In genomic region chr1:148934366-148934765, GRCm38 (mm10) we compare ENCODE assay signal across 23 mouse cellular contexts.
DNase-seq lines count a peak whose midpoint lies in the region; ATAC-seq and TF ChIP-seq lines count a peak whose summit lies in the region.
"Had no signal": no experiment of that assay in that cellular context is flagged by ENCODE, and none has a peak within 500 bp of the region (broad histone marks: within the 10 kb centered on the region; RNA-seq: fewer than 3 reads in every experiment).

No protein-coding gene starts in this region.

- no peaks in the 10 kb centered on the region for H3K9me3 ChIP-seq in liver, embryonic 11.5 days (ENCODE audit: control insufficient read depth, low read length)
- no peaks in the 10 kb centered on the region for H3K9me3 ChIP-seq in MEL (replicated peaks; ENCODE audit: insufficient read depth, low read length)
- no peaks in the 10 kb centered on the region for H3K9me3 ChIP-seq in liver, embryonic 14.5 days (ENCODE audit: control insufficient read depth, low read length)
- no peaks in the 10 kb centered on the region for H3K9me3 ChIP-seq in hindbrain, postnatal 0 days (ENCODE audit: low read length)
- H3K9me3 ChIP-seq: embryonic facial prominence, embryonic 10.5 days; embryonic facial prominence, embryonic 12.5 days; forebrain, embryonic 13.5 days; forebrain, embryonic 15.5 days had no signal

- TF ChIP-seq POLR2A in MEL (IDR thresholded peaks at IDR 0.05; ENCODE audit: control insufficient read depth in 1 of 2, insufficient read depth in 1 of 2, low read depth in 1 of 2, low read length in 2 of 2, poor library complexity in 1 of 2) = no peak

- no peak for TF ChIP-seq RAD21 in MEL (IDR thresholded peaks at IDR 0.05; ENCODE audit: low read depth, low read length)

- TF ChIP-seq CTCF in MEL (IDR thresholded peaks at IDR 0.05 in 2 of 3, conservative IDR thresholded peaks at IDR 0.05 in 1 of 3; ENCODE audit: control insufficient read depth in 1 of 3, insufficient read depth in 1 of 3, low read depth in 2 of 3, low read length in 3 of 3, poor library complexity in 1 of 3, severe bottlenecking in 1 of 3) = no peak
- no peak for TF ChIP-seq CTCF in liver, embryonic 14.5 days (IDR thresholded peaks at IDR 0.05; ENCODE audit: low read depth)
- no peak for TF ChIP-seq CTCF in hindbrain, postnatal 0 days (IDR thresholded peaks at IDR 0.05; ENCODE audit: low read depth)

- no peaks in the 10 kb centered on the region for H3K27me3 ChIP-seq in liver, embryonic 11.5 days (replicated peaks; ENCODE audit: control insufficient read depth, insufficient read depth, low read length)
- no peaks in the 10 kb centered on the region for H3K27me3 ChIP-seq in MEL (ENCODE audit: control insufficient read depth in 1 of 2, insufficient read depth in 2 of 2, low read length in 2 of 2)
- H3K27me3 ChIP-seq in liver, embryonic 14.5 days (ENCODE audit: control insufficient read depth, insufficient read depth, low read length) = no peaks in the 10 kb centered on the region
- no peaks in the 10 kb centered on the region for H3K27me3 ChIP-seq in hindbrain, postnatal 0 days (ENCODE audit: insufficient read depth, low read length)
- H3K27me3 ChIP-seq: CH12.LX; embryonic facial prominence, embryonic 12.5 days; forebrain, embryonic 13.5 days; forebrain, embryonic 15.5 days had no signal

- H3K27ac ChIP-seq in liver, embryonic 11.5 days (ENCODE audit: low read depth, low read length) = no peak overlapping the region
- H3K27ac ChIP-seq in MEL (ENCODE audit: control insufficient read depth, low read depth, low read length) = peak overlapping the region; percentile 7; the same call in 1 of the 2 replicates
- H3K27ac ChIP-seq in liver, embryonic 14.5 days = no peak overlapping the region
- no peak overlapping the region for H3K27ac ChIP-seq in hindbrain, postnatal 0 days
- H3K27ac ChIP-seq: embryonic facial prominence, embryonic 10.5 days; embryonic facial prominence, embryonic 12.5 days; forebrain, embryonic 13.5 days; forebrain, embryonic 15.5 days had no signal

- no peaks in the 10 kb centered on the region for H3K79me2 ChIP-seq in MEL (ENCODE audit: control insufficient read depth, insufficient read depth, low read length, poor library complexity)

- 62% methylated on average over 3 of the region's 3 CpGs for WGBS in liver, embryonic 11.5 days
- WGBS in liver, embryonic 14.5 days (ENCODE audit: insufficient replicate concordance) = 45% methylated on average over 3 of the region's 3 CpGs
- WGBS in hindbrain, postnatal 0 days = 87% methylated on average over 3 of the region's 3 CpGs

- DNase-seq in liver, embryonic 11.5 days (ENCODE audit: low spot score) = no peak
- DNase-seq in liver (no peak), MEL (ENCODE audit: low read depth, low spot score) (peak; percentile 67)
- no peak for DNase-seq in liver, embryonic 14.5 days (ENCODE audit: low read depth in 3 of 3, low spot score in 3 of 3)
- DNase-seq in hindbrain, postnatal 0 days (ENCODE audit: low spot score) = no peak
- no peak for DNase-seq in adrenal gland, adult 18-20 months (ENCODE audit: low spot score in 2 of 2)
- DNase-seq: adrenal gland, adult 8-10 months; adrenal gland, postnatal 14 days; adrenal gland, postnatal 36 days; B cell, adult 2 months; cerebellum, adult 11-12 months; cerebellum, adult 2 months; cerebellum, adult 9-10 months; cerebellum, postnatal 10 days; cerebellum, postnatal 25 days; forebrain, postnatal 0 days had no signal

- no peak overlapping the region for H3K9ac ChIP-seq in liver, embryonic 11.5 days (ENCODE audit: low read depth, low read length)
- no peak overlapping the region for H3K9ac ChIP-seq in MEL (ENCODE audit: control insufficient read depth, low read depth, low read length, poor library complexity, severe bottlenecking)
- no peak overlapping the region for H3K9ac ChIP-seq in liver, embryonic 14.5 days (replicated peaks)
- H3K9ac ChIP-seq in hindbrain, postnatal 0 days (replicated peaks; ENCODE audit: low read length) = no peak overlapping the region
- H3K9ac ChIP-seq: embryonic facial prominence, embryonic 12.5 days; forebrain, embryonic 13.5 days; forebrain, embryonic 15.5 days; forebrain, postnatal 0 days had no signal

- ATAC-seq in liver, embryonic 11.5 days (replicated peaks; ENCODE audit: low FRiP score) = peak; percentile 79
- ATAC-seq in liver, embryonic 14.5 days (ENCODE audit: insufficient read depth) = 0 out of 2 replicates have a peak, but pooled peaks have one; percentile 41
- ATAC-seq in hindbrain, postnatal 0 days = no peak
- ATAC-seq: CD4-positive, CD25-positive, alpha-beta regulatory T cell, adult 4 months; forebrain, embryonic 13.5 days; forebrain, embryonic 15.5 days; forebrain, postnatal 0 days had no signal

- no peaks in the 10 kb centered on the region for H3K36me3 ChIP-seq in liver, embryonic 11.5 days (ENCODE audit: control insufficient read depth, insufficient read depth, low read length)
- peaks cover 0 to 6% of the 10 kb centered on the region in 2 experiments; a peak in 2 of 4 replicates for H3K36me3 ChIP-seq in MEL (ENCODE audit: control insufficient read depth in 1 of 2, insufficient read depth in 2 of 2, low read length in 2 of 2)
- H3K36me3 ChIP-seq in liver, embryonic 14.5 days (replicated peaks; ENCODE audit: control insufficient read depth, insufficient read depth, low read depth) = no peaks in the 10 kb centered on the region
- H3K36me3 ChIP-seq in hindbrain, postnatal 0 days (ENCODE audit: insufficient read depth, low read length) = no peaks in the 10 kb centered on the region
- H3K36me3 ChIP-seq: embryonic facial prominence, embryonic 10.5 days; embryonic facial prominence, embryonic 12.5 days; forebrain, embryonic 15.5 days; G1E had no signal

- no peaks in the 10 kb centered on the region for H3K4me1 ChIP-seq in liver, embryonic 11.5 days (replicated peaks; ENCODE audit: control insufficient read depth, insufficient read depth, low read length)
- peaks cover 0 to 3% of the 10 kb centered on the region in 2 experiments; a peak in 2 of 4 replicates for H3K4me1 ChIP-seq in MEL (ENCODE audit: control insufficient read depth in 1 of 2, insufficient read depth in 2 of 2, low read length in 2 of 2)
- no peaks in the 10 kb centered on the region for H3K4me1 ChIP-seq in liver, embryonic 14.5 days (replicated peaks; ENCODE audit: control insufficient read depth in 2 of 2, insufficient read depth in 2 of 2, low read length in 1 of 2)
- no peaks in the 10 kb centered on the region for H3K4me1 ChIP-seq in hindbrain, postnatal 0 days (ENCODE audit: insufficient read depth, low read length)
- H3K4me1 ChIP-seq: embryonic facial prominence, embryonic 10.5 days; embryonic facial prominence, embryonic 12.5 days; forebrain, embryonic 13.5 days; forebrain, embryonic 15.5 days had no signal

- no peak overlapping the region for H3K4me3 ChIP-seq in liver, embryonic 11.5 days (ENCODE audit: low read depth, low read length)
- peak overlapping the region; percentile 16 to 31; a peak in 3 of 4 replicates for H3K4me3 ChIP-seq in MEL (ENCODE audit: control insufficient read depth in 1 of 2, insufficient read depth in 1 of 2, low read depth in 2 of 2, low read length in 2 of 2)
- H3K4me3 ChIP-seq in liver, embryonic 14.5 days (ENCODE audit: insufficient read depth in 1 of 2, low read depth in 2 of 2, low read length in 2 of 2) = no peak overlapping the region
- no peak overlapping the region for H3K4me3 ChIP-seq in hindbrain, postnatal 0 days (ENCODE audit: low read length)
- H3K4me3 ChIP-seq: embryonic facial prominence, embryonic 10.5 days; embryonic facial prominence, embryonic 12.5 days; forebrain, embryonic 13.5 days; forebrain, embryonic 15.5 days had no signal

- peak; percentile 82 to 89 for TF ChIP-seq EP300 in MEL (IDR thresholded peaks at IDR 0.05; ENCODE audit: low read depth in 1 of 2, low read length in 2 of 2)
- TF ChIP-seq EP300 in liver, embryonic 14.5 days (IDR thresholded peaks at IDR 0.05; ENCODE audit: low read depth) = no peak

- H3K4me2 ChIP-seq in liver, embryonic 11.5 days = no peak overlapping the region
- no peak overlapping the region for H3K4me2 ChIP-seq in liver, embryonic 14.5 days (ENCODE audit: low read depth)
- no peak overlapping the region for H3K4me2 ChIP-seq in hindbrain, postnatal 0 days (ENCODE audit: low read depth, low read length)
- H3K4me2 ChIP-seq: embryonic facial prominence, embryonic 12.5 days; forebrain, embryonic 13.5 days; forebrain, embryonic 15.5 days had no signal

TF ChIP-seq in MEL, 35 proteins besides CTCF, POLR2A, EP300 and RAD21:
- TF ChIP-seq ZMIZ1 (IDR thresholded peaks at IDR 0.05; ENCODE audit: low read depth, low read length) (no peak), TBP (IDR thresholded peaks at IDR 0.05; ENCODE audit: low read depth, low read length) (0 out of 2 replicates have a peak, but pooled peaks have one; percentile 50), MAFK (IDR thresholded peaks at IDR 0.05; ENCODE audit: borderline replicate concordance, low read depth, low read length) (no peak), UBTF (IDR thresholded peaks at IDR 0.05; ENCODE audit: borderline replicate concordance, insufficient read depth, low read depth, low read length) (no peak), MYC (IDR thresholded peaks at IDR 0.05; ENCODE audit: low read depth, low read length) (no peak), HCFC1 (IDR thresholded peaks at IDR 0.05; ENCODE audit: low read depth, low read length) (no peak), JUND (IDR thresholded peaks at IDR 0.05; ENCODE audit: low read depth, low read length) (no peak), TAL1 (IDR thresholded peaks at IDR 0.05; ENCODE audit: low read length) (peak; percentile 31), GATA1 (IDR thresholded peaks at IDR 0.05; ENCODE audit: low read depth, low read length) (peak; percentile 87), TCF12 (IDR thresholded peaks at IDR 0.05; ENCODE audit: low read depth, low read length) (peak; percentile 93), BHLHE40 (IDR thresholded peaks at IDR 0.05; ENCODE audit: borderline replicate concordance, low read depth, low read length) (no peak), NELFE (IDR thresholded peaks at IDR 0.05; ENCODE audit: low read depth, low read length) (no peak), CHD1 (IDR thresholded peaks at IDR 0.05; ENCODE audit: low read depth, low read length) (no peak), ZC3H11A (IDR thresholded peaks at IDR 0.05; ENCODE audit: low read depth, low read length) (no peak), ETS1 (IDR thresholded peaks at IDR 0.05; ENCODE audit: low read depth, low read length) (peak; percentile 57), RCOR1 (IDR thresholded peaks at IDR 0.05; ENCODE audit: low read depth, low read length) (peak; percentile 55; the same call in 1 of the 2 replicates)

Comparison
In these comparisons a context has a peak if more than half of its experiments do, and no peak if none do; other contexts are left out.
1. H3K4me3 ChIP-seq: peak in MEL (2 of 2); none in liver, embryonic 11.5 days (single experiment), liver, embryonic 14.5 days (0 of 2) and hindbrain, postnatal 0 days (single experiment).